Mouse (Mus musculus) layer of hippocampus, adult 2 months (tissue): ENCODE measurements at regions not wholly inside any gene's neighbourhood (a gene's known extent, or its start where the extent isn't known, plus 50 kb on each side); places are given as distances from the start of the nearest gene placed in this dataset.

Experiments used
- DNase-seq, 2 experiments: peaks; one replicate each; pipeline ENCODE4 v3.0.0; 2022; ENCODE audit warnings: low spot score in 2 of 2
- H3K27ac ChIP-seq: fragments of 200-600 bp; 2 replicates; pipeline ENCODE4 v1.8.1; 2022
- H3K4me3 ChIP-seq: fragments of 200-600 bp; 2 replicates; pipeline ENCODE4 v1.8.1; 2022; ENCODE audit warnings: mild to moderate bottlenecking
- CTCF ChIP-seq: fragments of 200-600 bp; conservative IDR thresholded peaks from 2 replicates; pipeline ENCODE4 v1.8.1; 2022; ENCODE audit warnings: antibody characterized with exemption, mild to moderate bottlenecking, moderate library complexity

DNA sequence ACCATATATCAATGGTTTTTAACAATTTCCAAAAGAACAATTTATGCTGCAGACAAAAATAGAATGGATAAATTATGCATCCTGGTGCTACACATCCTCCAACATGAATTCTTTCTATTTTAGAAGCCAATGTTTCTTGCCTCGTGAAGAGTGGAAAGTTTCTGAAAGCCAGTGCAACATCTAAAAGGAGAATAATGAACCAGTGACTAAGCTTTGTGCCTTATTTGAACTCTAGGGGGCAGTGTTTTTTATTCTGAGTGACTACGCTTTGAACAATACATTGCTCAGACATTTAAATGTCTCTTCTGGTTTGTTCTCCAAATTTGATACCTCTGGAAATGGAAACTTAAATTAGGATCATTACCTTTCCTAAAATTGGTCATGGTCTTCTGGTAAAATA is 78.0 kb downstream of the Yipf7 start:
- TF ChIP-seq CTCF = peak; percentile 61
- DNase-seq = no peak
- Histone ChIP-seq H3K4me3 (no peak overlapping the region), H3K27ac (no peak overlapping the region)
